Mouse (Mus musculus) hindbrain, embryonic 10.5 days (tissue): ENCODE results near the gene Chrna9. TPM values are rescaled to one million over a fixed set of nuclear protein-coding genes. Genes with fewer than 3 reads are reported as not detected.

Source experiments
- DNase-seq: peaks from one replicate; pipeline ENCODE4 v3.0.0-alpha.2; 2017; ENCODE audit warnings: low spot score
- H3K27ac ChIP-seq: fragments of 300-500 bp; sonication (generic); 2 replicates; pipeline ENCODE4 v1.5.1; 2016; ENCODE audit warnings: mild to moderate bottlenecking, moderate library complexity
- H3K27me3 ChIP-seq: fragments of 300-500 bp; sonication (generic); 2 replicates; pipeline ENCODE4 v1.6.1; 2016; ENCODE audit warnings: mild to moderate bottlenecking; ENCODE audit not compliant: poor library complexity, insufficient read depth, severe bottlenecking
- H3K36me3 ChIP-seq: fragments of 300-500 bp; sonication (generic); 2 replicates; pipeline ENCODE4 v1.6.1; 2016; ENCODE audit warnings: mild to moderate bottlenecking, moderate library complexity
- H3K4me1 ChIP-seq: fragments of 300-500 bp; sonication (generic); replicated peaks from 2 replicates; pipeline ENCODE4 v1.6.1; 2016; ENCODE audit warnings: mild to moderate bottlenecking
- H3K4me3 ChIP-seq: fragments of 300-500 bp; sonication (generic); 2 replicates; pipeline ENCODE4 v1.5.1; 2016; ENCODE audit warnings: mild to moderate bottlenecking, moderate library complexity
- H3K9me3 ChIP-seq: fragments of 300-500 bp; sonication (generic); 2 replicates; pipeline ENCODE4 v1.6.1; 2016; ENCODE audit warnings: mild to moderate bottlenecking, moderate library complexity
- whole genome bisulfite sequencing: fragments of 180-500 bp; shearing (Covaris S2); methylation state at CpG from one replicate; pipeline ENCODE4 v1.1.7; 2016; 5-methylcytosine and 5-hydroxymethylcytosine counted together
- polyA plus RNA-seq: library from polyadenylated mRNA; unstranded; fragments of >200 nt; fragmentation: Nextera tagmentation; extraction: Ambion mirVana; gene quantifications from 2 replicates; pipeline ENCODE4 v1.2.1, GENCODE M21; 2016

Chrna9 gene
- polyA plus RNA-seq, 1 experiment from 2014 or later = 0.31 TPM

DNA sequence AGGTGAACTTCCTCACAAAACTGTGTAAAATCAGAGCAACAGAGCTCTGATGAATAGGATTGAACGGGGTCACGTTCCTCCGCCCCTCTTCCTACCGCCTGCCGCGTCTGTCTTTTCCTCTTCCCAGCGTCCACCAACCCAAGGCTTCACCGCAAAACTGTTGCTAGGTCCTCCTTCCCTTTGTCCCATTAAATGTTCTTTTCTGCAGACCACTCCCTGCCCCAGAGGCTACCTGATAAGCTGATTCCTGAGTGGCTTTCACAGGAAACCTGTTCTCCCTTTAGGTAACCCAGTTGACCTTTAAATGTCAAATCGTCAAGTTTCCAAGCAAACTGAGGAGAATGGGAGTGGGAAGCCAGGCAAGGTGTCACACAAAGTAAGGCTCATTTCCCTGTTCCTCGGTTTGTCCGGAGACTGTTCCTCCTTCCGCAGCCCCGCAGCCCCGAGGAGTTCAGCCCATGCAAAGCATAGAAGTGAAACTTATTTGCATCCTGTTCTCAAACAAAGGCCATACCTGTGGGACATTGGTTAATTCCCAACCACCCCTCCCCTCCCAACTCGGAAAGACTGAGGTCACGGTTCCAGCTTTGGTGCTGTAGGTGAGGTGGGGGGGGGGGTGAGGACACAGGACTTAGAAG lies 70.4 kb downstream of the Chrna9 start:
- no peak overlapping the region for H3K4me3 ChIP-seq
- H3K27me3 ChIP-seq = no peaks in the 10 kb centered on the region
- 0 out of 2 replicates have a peak, but pooled peaks cover 7% of the 10 kb centered on the region for H3K4me1 ChIP-seq
- H3K36me3 ChIP-seq = no peaks in the 10 kb centered on the region
- H3K27ac ChIP-seq = no peak overlapping the region
- H3K9me3 ChIP-seq = no peaks in the 10 kb centered on the region
- DNase-seq = no peak
- 42% methylated on average over 16 of the region's 16 CpGs for whole genome bisulfite sequencing

DNA sequence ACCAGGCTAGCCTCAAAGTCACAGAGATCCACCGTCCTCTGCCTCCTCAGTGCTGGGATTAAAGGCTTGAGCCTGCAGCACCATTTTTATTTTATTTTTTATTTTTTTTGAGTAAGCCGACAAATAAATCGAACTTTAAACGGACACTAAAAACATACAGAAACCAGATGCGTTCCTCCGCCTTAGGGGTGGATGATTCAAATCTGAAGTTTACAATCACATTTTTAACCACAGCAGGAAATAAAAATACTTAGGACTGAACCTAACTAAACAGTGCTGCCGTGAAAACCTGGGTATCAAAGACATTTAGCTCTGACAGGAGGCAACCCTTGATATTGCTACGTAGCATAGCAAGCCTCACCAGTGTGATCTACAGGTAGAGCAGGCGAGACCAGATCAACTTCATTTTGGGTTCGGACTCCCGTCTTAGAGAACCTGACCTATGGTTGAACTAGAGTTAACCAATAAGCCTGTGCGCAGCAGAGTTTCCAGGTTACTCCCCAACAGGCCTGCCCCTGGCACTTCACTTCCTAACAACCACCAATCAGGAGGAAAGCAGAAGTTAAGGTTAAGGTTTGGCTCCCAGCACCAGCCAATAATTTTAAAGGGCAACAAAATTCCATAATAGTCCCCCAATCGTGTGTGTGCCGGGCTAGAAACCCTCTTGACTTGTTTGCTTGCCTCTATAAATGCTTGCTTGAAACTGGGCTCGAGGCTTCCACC lies 73.7 kb downstream of the Chrna9 start:
- Histone ChIP-seq H3K4me1 (0 out of 2 replicates have a peak, but pooled peaks cover 7% of the 10 kb centered on the region), H3K4me3 (no peak overlapping the region), H3K36me3 (no peaks in the 10 kb centered on the region), H3K9me3 (no peaks in the 10 kb centered on the region), H3K27ac (no peak overlapping the region), H3K27me3 (no peaks in the 10 kb centered on the region)
- no peak for DNase-seq
- 91% methylated on average over 15 of the region's 15 CpGs for WGBS

DNA sequence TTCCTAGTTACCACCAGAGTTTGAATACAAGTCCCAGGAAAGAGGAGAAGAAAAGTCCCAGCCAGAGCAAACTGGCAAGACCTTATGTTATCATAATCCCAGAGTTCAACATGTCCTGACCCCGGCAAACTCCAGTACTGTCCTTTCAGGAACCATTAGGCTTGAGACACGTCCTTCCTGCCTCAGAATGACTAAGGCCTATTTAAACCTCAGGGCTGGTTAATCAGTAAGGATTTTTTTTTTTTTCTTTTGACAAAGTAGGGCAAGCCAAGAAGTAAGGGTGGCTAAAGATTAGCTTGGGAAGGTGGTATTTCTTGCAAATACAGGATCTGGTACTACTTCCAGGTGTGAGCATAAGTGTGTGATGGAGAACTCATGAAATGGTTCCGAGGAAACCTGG lies 79.3 kb downstream of the Chrna9 start:
- Histone ChIP-seq H3K4me3 (no peak overlapping the region), H3K27ac (no peak overlapping the region), H3K9me3 (no peaks in the 10 kb centered on the region), H3K36me3 (no peaks in the 10 kb centered on the region), H3K4me1 (no peaks in the 10 kb centered on the region), H3K27me3 (no peaks in the 10 kb centered on the region)
- WGBS = 82% methylated on average over 3 of the region's 3 CpGs
- no peak for DNase-seq

GRCm38 (mm10) chr5:66014437-66014836 lies 79.7 kb downstream of the Chrna9 start:
- no peak for DNase-seq
- 88% methylated on average over 2 of the region's 2 CpGs for WGBS
- Histone ChIP-seq H3K27ac (no peak overlapping the region), H3K36me3 (no peaks in the 10 kb centered on the region), H3K9me3 (no peaks in the 10 kb centered on the region), H3K4me1 (no peaks in the 10 kb centered on the region), H3K27me3 (no peaks in the 10 kb centered on the region), H3K4me3 (no peak overlapping the region)

DNA sequence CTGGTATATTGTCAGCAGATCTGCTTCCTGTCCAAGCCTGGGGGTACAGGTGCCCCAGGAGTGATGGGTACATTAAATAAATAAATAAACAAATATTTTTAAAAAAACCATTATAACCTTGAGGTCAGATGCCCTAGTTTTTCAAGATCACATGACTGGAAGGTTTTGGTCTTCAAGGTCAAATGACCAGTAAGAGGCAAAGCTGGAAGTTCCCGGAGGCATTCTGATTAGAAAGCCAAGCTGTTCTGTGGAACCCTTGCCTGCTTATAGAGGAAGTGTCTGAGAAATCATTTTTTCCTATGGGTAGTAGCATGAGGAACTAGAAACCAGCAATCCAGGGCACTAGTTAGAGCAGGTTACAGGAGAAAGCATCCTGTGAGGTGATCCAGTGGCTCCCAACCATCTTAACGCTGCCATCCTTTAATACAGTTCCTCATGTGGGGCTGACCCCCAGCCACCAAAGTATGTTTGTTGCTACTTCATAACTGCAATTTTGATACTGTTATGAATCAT lies 80.8 kb downstream of the Chrna9 start:
- H3K27ac ChIP-seq = no peak overlapping the region
- no peaks in the 10 kb centered on the region for H3K4me1 ChIP-seq
- WGBS = 94% methylated on average over 2 of the region's 2 CpGs
- no peaks in the 10 kb centered on the region for H3K36me3 ChIP-seq
- no peak overlapping the region for H3K4me3 ChIP-seq
- no peak for DNase-seq
- H3K27me3 ChIP-seq = no peaks in the 10 kb centered on the region
- H3K9me3 ChIP-seq = no peaks in the 10 kb centered on the region

DNA sequence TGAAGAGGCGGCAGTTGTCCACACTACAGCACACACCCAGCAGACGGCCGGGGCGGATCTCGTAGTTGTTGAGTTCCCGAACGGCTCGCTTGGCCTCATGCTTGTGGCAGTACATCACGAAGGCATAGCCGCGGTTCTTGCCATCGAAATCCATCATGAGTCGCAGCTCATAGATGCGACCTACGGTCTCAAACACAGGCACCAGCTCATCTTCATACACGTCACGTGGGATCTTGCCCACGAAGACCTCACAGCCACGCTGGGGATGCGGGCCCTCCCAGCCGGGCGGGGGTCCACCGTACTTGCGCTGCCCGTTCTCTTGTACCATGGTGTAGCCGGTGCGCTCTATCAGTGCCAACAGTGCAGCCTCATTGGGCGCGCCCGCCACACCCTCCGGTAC lies 92.1 kb downstream of the Chrna9 start:
- no peak for DNase-seq
- Histone ChIP-seq H3K36me3 (peaks cover 13% of the 10 kb centered on the region; the same call in 1 of the 2 replicates), H3K9me3 (peaks cover 16% of the 10 kb centered on the region), H3K27ac (no peak overlapping the region), H3K4me3 (no peak overlapping the region), H3K27me3 (no peaks in the 10 kb centered on the region), H3K4me1 (no peaks in the 10 kb centered on the region)
- WGBS = 96% methylated on average over 31 of the region's 31 CpGs

Other genes starting within 250 kb of the Chrna9 start
- 78.0 and 98.1 TPM in 2 replicates for gene Pds5a, start 236.6 kb upstream of the Chrna9 start, polyA plus RNA-seq
- 21.6 and 31.1 TPM in 2 replicates for gene N4bp2, start 171.4 kb upstream of the Chrna9 start, polyA plus RNA-seq
- 0.44 and 0.52 TPM in 2 replicates for gene Rhoh, start 73.7 kb upstream of the Chrna9 start, polyA plus RNA-seq
- gene 9130230L23Rik, start 69.4 kb downstream of the Chrna9 start, polyA plus RNA-seq = 0.35 and 0.39 TPM in 2 replicates
- 7.3 and 9.9 TPM in 2 replicates for gene Rbm47, start 238.2 kb downstream of the Chrna9 start, polyA plus RNA-seq